Mouse (Mus musculus): ENCODE measurements around the gene Psap. TPM values are rescaled to one million over a fixed set of nuclear protein-coding genes. Genes with fewer than 3 reads are reported as not detected.
A peak's percentile ranks its signal among the peaks of the same experiment; 100 is the strongest.

The Psap gene
- total RNA-seq, 1 experiment = 365 TPM

GRCm38 (mm10) chr10:60271015-60271414 is 6.4 kb upstream of the Psap start:
- no peaks in the 10 kb centered on the region for H3K36me3 ChIP-seq (ENCODE audit: control insufficient read depth, insufficient read depth, low read length, poor library complexity, severe bottlenecking)
- TF ChIP-seq ZNF384 (IDR thresholded peaks at IDR 0.05; ENCODE audit: low read depth, low read length) (no peak), CHD2 (IDR thresholded peaks at IDR 0.05; ENCODE audit: low read depth, low read length) (no peak), ZC3H11A (IDR thresholded peaks at IDR 0.05; ENCODE audit: borderline replicate concordance, low read depth, low read length) (no peak), HCFC1 (IDR thresholded peaks at IDR 0.05; ENCODE audit: borderline replicate concordance, insufficient read depth, low read length) (no peak), MAFK (IDR thresholded peaks at IDR 0.05; ENCODE audit: insufficient read depth, low read depth, low read length) (no peak)
- H3K27ac ChIP-seq (ENCODE audit: insufficient read depth, low read depth, low read length, poor library complexity, severe bottlenecking) = no peak overlapping the region
- no peaks in the 10 kb centered on the region for H3K9me3 ChIP-seq (ENCODE audit: control insufficient read depth, insufficient read depth, low read depth, low read length)
- in situ Hi-C loops (cut with MboI; ENCODE audit: low sequenced_read_pairs in 2 of 2, unreplicated experiment in 2 of 2) = no loop called here
- no peaks in the 10 kb centered on the region for H3K4me1 ChIP-seq (ENCODE audit: control insufficient read depth in 2 of 2, insufficient read depth in 2 of 2, low read length in 2 of 2, poor library complexity in 1 of 2)
- no peak overlapping the region for H3K4me3 ChIP-seq (ENCODE audit: insufficient read depth in 1 of 2, low read depth in 1 of 2, low read length in 2 of 2, poor library complexity in 1 of 2, severe bottlenecking in 1 of 2)
- H3K9ac ChIP-seq (ENCODE audit: insufficient read depth, low read depth, low read length, poor library complexity, severe bottlenecking) = no peak overlapping the region
- no peak for DNase-seq (ENCODE audit: low read depth, low spot score)

GRCm38 (mm10) chr10:60272241-60272640 is 5.2 kb upstream of the Psap start:
- in situ Hi-C loops (cut with MboI; ENCODE audit: low sequenced_read_pairs in 2 of 2, unreplicated experiment in 2 of 2) = no loop called here
- Histone ChIP-seq H3K36me3 (ENCODE audit: control insufficient read depth, insufficient read depth, low read length, poor library complexity, severe bottlenecking) (no peaks in the 10 kb centered on the region), H3K9me3 (ENCODE audit: control insufficient read depth, insufficient read depth, low read depth, low read length) (no peaks in the 10 kb centered on the region), H3K27ac (ENCODE audit: insufficient read depth, low read depth, low read length, poor library complexity, severe bottlenecking) (no peak overlapping the region), H3K4me1 (ENCODE audit: control insufficient read depth in 2 of 2, insufficient read depth in 2 of 2, low read length in 2 of 2, poor library complexity in 1 of 2) (no peaks in the 10 kb centered on the region), H3K9ac (ENCODE audit: insufficient read depth, low read depth, low read length, poor library complexity, severe bottlenecking) (no peak overlapping the region), H3K4me3 (ENCODE audit: insufficient read depth in 1 of 2, low read depth in 1 of 2, low read length in 2 of 2, poor library complexity in 1 of 2, severe bottlenecking in 1 of 2) (no peak overlapping the region)
- DNase-seq (ENCODE audit: low read depth, low spot score) = no peak
- no peak for TF ChIP-seq CHD2 (IDR thresholded peaks at IDR 0.05; ENCODE audit: low read depth, low read length)

GRCm38 (mm10) chr10:60273382-60273781 is 4.0 kb upstream of the Psap start:
- Histone ChIP-seq H3K36me3 (ENCODE audit: control insufficient read depth, insufficient read depth, low read length, poor library complexity, severe bottlenecking) (no peaks in the 10 kb centered on the region), H3K4me1 (ENCODE audit: control insufficient read depth in 2 of 2, insufficient read depth in 2 of 2, low read length in 2 of 2, poor library complexity in 1 of 2) (no peaks in the 10 kb centered on the region), H3K9me3 (ENCODE audit: control insufficient read depth, insufficient read depth, low read depth, low read length) (no peaks in the 10 kb centered on the region), H3K4me3 (ENCODE audit: insufficient read depth in 1 of 2, low read depth in 1 of 2, low read length in 2 of 2, poor library complexity in 1 of 2, severe bottlenecking in 1 of 2) (no peak overlapping the region), H3K9ac (ENCODE audit: insufficient read depth, low read depth, low read length, poor library complexity, severe bottlenecking) (no peak overlapping the region), H3K27ac (ENCODE audit: insufficient read depth, low read depth, low read length, poor library complexity, severe bottlenecking) (no peak overlapping the region)
- DNase-seq (ENCODE audit: low read depth, low spot score) = no peak
- in situ Hi-C loops (cut with MboI; ENCODE audit: low sequenced_read_pairs in 2 of 2, unreplicated experiment in 2 of 2) = no loop called here
- TF ChIP-seq ZNF384 (IDR thresholded peaks at IDR 0.05; ENCODE audit: low read depth, low read length) (no peak), ZC3H11A (IDR thresholded peaks at IDR 0.05; ENCODE audit: borderline replicate concordance, low read depth, low read length) (no peak)

GRCm38 (mm10) chr10:60278006-60278399 is 576 bp downstream of the Psap start:
- in situ Hi-C loops (cut with MboI; ENCODE audit: low sequenced_read_pairs in 2 of 2, unreplicated experiment in 2 of 2) = no loop called here
- no peak for DNase-seq (ENCODE audit: low read depth, low spot score)
- peak overlapping the region; percentile 75 for H3K9ac ChIP-seq (ENCODE audit: insufficient read depth, low read depth, low read length, poor library complexity, severe bottlenecking)
- peaks cover 9 to 22% of the 10 kb centered on the region in 2 experiments; a peak in 3 of 4 replicates for H3K4me1 ChIP-seq (ENCODE audit: control insufficient read depth in 2 of 2, insufficient read depth in 2 of 2, low read length in 2 of 2, poor library complexity in 1 of 2)
- peaks cover 4% of the 10 kb centered on the region; the same call in 1 of the 2 replicates for H3K36me3 ChIP-seq (ENCODE audit: control insufficient read depth, insufficient read depth, low read length, poor library complexity, severe bottlenecking)
- H3K4me3 ChIP-seq (ENCODE audit: insufficient read depth in 1 of 2, low read depth in 1 of 2, low read length in 2 of 2, poor library complexity in 1 of 2, severe bottlenecking in 1 of 2) = peak overlapping the region; percentile 71 to 72
- no peak for TF ChIP-seq CHD2 (IDR thresholded peaks at IDR 0.05; ENCODE audit: low read depth, low read length)
- no peak for TF ChIP-seq HCFC1 (IDR thresholded peaks at IDR 0.05; ENCODE audit: borderline replicate concordance, insufficient read depth, low read length)
- no peak for TF ChIP-seq ZNF384 (IDR thresholded peaks at IDR 0.05; ENCODE audit: low read depth, low read length)
- TF ChIP-seq ZC3H11A (IDR thresholded peaks at IDR 0.05; ENCODE audit: borderline replicate concordance, low read depth, low read length) = no peak
- no peak for TF ChIP-seq MAFK (IDR thresholded peaks at IDR 0.05; ENCODE audit: insufficient read depth, low read depth, low read length)
- H3K27ac ChIP-seq (ENCODE audit: insufficient read depth, low read depth, low read length, poor library complexity, severe bottlenecking) = 0 out of 2 replicates have a peak overlapping the region, but pooled peaks have one; percentile 5
- H3K9me3 ChIP-seq (ENCODE audit: control insufficient read depth, insufficient read depth, low read depth, low read length) = no peaks in the 10 kb centered on the region

- Histone ChIP-seq H3K4me3 (ENCODE audit: insufficient read depth in 1 of 2, low read depth in 1 of 2, low read length in 2 of 2, poor library complexity in 1 of 2, severe bottlenecking in 1 of 2) (no peak overlapping the region), H3K36me3 (ENCODE audit: control insufficient read depth, insufficient read depth, low read length, poor library complexity, severe bottlenecking) (peaks cover 4% of the 10 kb centered on the region; the same call in 1 of the 2 replicates), H3K9ac (ENCODE audit: insufficient read depth, low read depth, low read length, poor library complexity, severe bottlenecking) (no peak overlapping the region; the same call in 1 of the 2 replicates), H3K27ac (ENCODE audit: insufficient read depth, low read depth, low read length, poor library complexity, severe bottlenecking) (no peak overlapping the region), H3K9me3 (ENCODE audit: control insufficient read depth, insufficient read depth, low read depth, low read length) (no peaks in the 10 kb centered on the region), H3K4me1 (ENCODE audit: control insufficient read depth in 2 of 2, insufficient read depth in 2 of 2, low read length in 2 of 2, poor library complexity in 1 of 2) (peaks cover 9 to 22% of the 10 kb centered on the region in 2 experiments; a peak in 3 of 4 replicates)
- no peak for TF ChIP-seq MAFK (IDR thresholded peaks at IDR 0.05; ENCODE audit: insufficient read depth, low read depth, low read length)
- no peak for TF ChIP-seq ZNF384 (IDR thresholded peaks at IDR 0.05; ENCODE audit: low read depth, low read length)
- no peak for TF ChIP-seq HCFC1 (IDR thresholded peaks at IDR 0.05; ENCODE audit: borderline replicate concordance, insufficient read depth, low read length)
- no peak for TF ChIP-seq CHD2 (IDR thresholded peaks at IDR 0.05; ENCODE audit: low read depth, low read length)
- no peak for TF ChIP-seq ZC3H11A (IDR thresholded peaks at IDR 0.05; ENCODE audit: borderline replicate concordance, low read depth, low read length)
- no peak for DNase-seq (ENCODE audit: low read depth, low spot score)
- in situ Hi-C loops (cut with MboI; ENCODE audit: low sequenced_read_pairs in 2 of 2, unreplicated experiment in 2 of 2) = no loop called here
Measured at GRCm38 (mm10) chr10:60278786-60279185, 1.4 kb downstream of the Psap start.

All from ES-E14 (cell line).